Mouse (Mus musculus) midbrain, embryonic 11.5 days (tissue): ENCODE results near the gene Olfr1238. TPM values are rescaled to one million over a fixed set of nuclear protein-coding genes. Genes with fewer than 3 reads are reported as not detected.

Source experiments
- ATAC-seq: fragments of 200-750 bp; cut with Nextera tagmentation; 2 replicates; pipeline ENCODE4 v1.8.0; 2017; ENCODE audit warnings: moderate TSS enrichment, moderate library complexity; ENCODE audit not compliant: low FRiP score
- DNase-seq: peaks from one replicate; pipeline ENCODE4 v3.0.0; 2015; ENCODE audit warnings: low spot score; ENCODE audit errors: missing footprints
- H3K27ac ChIP-seq: fragments of 300-500 bp; sonication (generic); 2 replicates; pipeline ENCODE4 v1.5.1; 2014; ENCODE audit warnings: low read depth, low read length
- H3K27me3 ChIP-seq: fragments of 300-500 bp; sonication (generic); 2 replicates; pipeline ENCODE4 v1.6.1; 2014; ENCODE audit warnings: mild to moderate bottlenecking, low read length, moderate library complexity, mixed read lengths; ENCODE audit not compliant: control insufficient read depth, insufficient read depth
- H3K36me3 ChIP-seq: fragments of 300-500 bp; sonication (generic); 2 replicates; pipeline ENCODE4 v1.6.1; 2014; ENCODE audit warnings: mild to moderate bottlenecking, low read length, moderate library complexity, mixed read lengths; ENCODE audit not compliant: control insufficient read depth, insufficient read depth
- H3K4me1 ChIP-seq: fragments of 300-500 bp; sonication (generic); 2 replicates; pipeline ENCODE4 v1.6.1; 2014; ENCODE audit warnings: low read length; ENCODE audit not compliant: control insufficient read depth, insufficient read depth
- H3K4me2 ChIP-seq: fragments of 300-500 bp; sonication (generic); 2 replicates; pipeline ENCODE4 v1.6.1; 2014; ENCODE audit warnings: mild to moderate bottlenecking, moderate library complexity
- H3K4me3 ChIP-seq: fragments of 300-500 bp; sonication (generic); 2 replicates; pipeline ENCODE4 v1.5.1; 2014; ENCODE audit warnings: low read depth, low read length
- H3K9ac ChIP-seq: fragments of 300-500 bp; sonication (generic); 2 replicates; pipeline ENCODE4 v1.6.1; 2014; ENCODE audit warnings: low read length
- H3K9me3 ChIP-seq: fragments of 300-500 bp; sonication (generic); 2 replicates; pipeline ENCODE4 v1.6.1; 2016; ENCODE audit warnings: low read length; ENCODE audit not compliant: control insufficient read depth
- WGBS: fragments of 180-500 bp; shearing (Covaris S2); extraction: QIAGEN DNeasy Blood & Tissue Kit; methylation state at CpG from one replicate; pipeline ENCODE4 v1.1.7; 2014; 5-methylcytosine and 5-hydroxymethylcytosine counted together
- polyA plus RNA-seq: library from polyadenylated mRNA; unstranded; fragments of >200 nt; fragmentation: Nextera tagmentation; extraction: Ambion mirVana; gene quantifications from 2 replicates; pipeline ENCODE4 v1.2.1, GENCODE M21; 2014

The Olfr1238 gene
- not detected in 2 replicates for polyA plus RNA-seq

DNA sequence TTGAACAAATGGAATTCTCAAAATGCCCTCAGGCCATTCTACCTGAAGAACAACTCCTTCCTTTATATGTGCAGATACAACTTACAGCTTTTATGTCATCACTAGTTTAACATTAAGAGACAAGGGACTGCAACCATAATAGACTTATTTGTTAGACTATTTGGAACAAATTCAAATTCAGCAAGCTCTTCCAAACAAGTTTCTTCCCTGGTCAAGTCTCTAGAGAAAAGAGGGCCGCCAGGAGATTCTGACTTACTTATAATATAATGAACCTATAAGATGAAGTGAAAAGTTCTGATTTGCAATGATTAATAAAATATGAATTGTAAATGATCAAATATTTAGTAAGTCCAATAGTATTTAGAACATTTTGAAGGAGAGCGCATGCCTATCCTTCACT is at the start of gene Olfr1238:
Gene Olfr1238, minus strand, starts transcription at position 101 of the 400 bp plus-strand sequence.
- Histone ChIP-seq H3K4me3 (no peak within 1 kb of the TSS), H3K36me3 (no peaks in the 10 kb centered on the region), H3K27me3 (no peaks in the 10 kb centered on the region), H3K9me3 (no peaks in the 10 kb centered on the region), H3K9ac (no peak within 1 kb of the TSS), H3K4me1 (no peaks in the 10 kb centered on the region), H3K27ac (no peak within 1 kb of the TSS), H3K4me2 (no peak within 1 kb of the TSS)
- ATAC-seq = no peak
- 94% methylated on average over 2 of the region's 2 CpGs for WGBS
- DNase-seq = no peak

DNA sequence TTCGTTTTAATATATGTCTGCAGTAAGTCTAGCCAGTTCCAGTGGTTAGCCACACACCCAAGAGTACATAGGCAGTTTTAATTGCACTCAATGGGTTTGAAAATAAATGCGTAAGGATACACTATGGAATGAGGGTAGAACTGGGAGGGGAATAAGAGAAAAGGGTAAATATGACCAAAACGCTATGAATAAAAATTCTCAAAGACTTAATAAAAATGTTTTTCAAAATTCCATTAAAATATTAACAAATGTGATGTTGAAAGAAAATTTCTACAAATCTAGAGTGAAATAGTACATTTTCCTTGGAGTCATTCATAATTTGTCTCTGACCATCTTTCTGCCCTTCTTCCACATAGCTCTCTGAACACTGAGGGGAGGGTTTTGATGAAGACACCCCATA is 33.4 kb upstream of the Olfr1238 start, which contains the start of gene Olfr1240:
Gene Olfr1240, minus strand, starts transcription at position 101 of the 400 bp plus-strand sequence.
- no peak within 1 kb of the TSS for H3K4me2 ChIP-seq
- 91% methylated on average over 3 of the region's 3 CpGs for WGBS
- no peak within 1 kb of the TSS for H3K4me3 ChIP-seq
- no peak within 1 kb of the TSS for H3K27ac ChIP-seq
- no peaks in the 10 kb centered on the region for H3K4me1 ChIP-seq
- no peaks in the 10 kb centered on the region for H3K36me3 ChIP-seq
- ATAC-seq (no peak), DNase-seq (no peak)
- H3K9ac ChIP-seq = no peak within 1 kb of the TSS
- H3K9me3 ChIP-seq = no peaks in the 10 kb centered on the region
- no peaks in the 10 kb centered on the region for H3K27me3 ChIP-seq

DNA sequence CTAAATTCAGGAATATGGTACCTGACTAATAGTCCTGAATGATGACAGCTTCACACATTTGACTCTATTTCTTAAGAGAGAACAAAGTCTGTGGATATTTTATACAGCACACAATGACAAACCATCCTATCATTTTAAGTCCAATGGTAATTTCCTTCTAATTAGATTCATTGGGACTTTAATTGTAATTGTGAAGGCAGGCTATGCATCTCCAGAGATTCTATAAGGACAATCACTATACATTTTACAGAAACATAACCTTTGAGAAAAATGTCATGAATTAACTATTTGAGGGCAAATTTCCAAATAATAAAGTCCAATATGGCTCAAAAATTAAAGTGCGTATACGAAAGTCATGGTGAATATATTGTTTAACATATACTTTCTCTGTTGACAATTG is 10.8 kb upstream of the Olfr1238 start, which contains the start of gene Olfr1239:
Gene Olfr1239, minus strand, starts transcription at position 101 of the 400 bp plus-strand sequence.
- no peak within 1 kb of the TSS for H3K4me2 ChIP-seq
- no peaks in the 10 kb centered on the region for H3K4me1 ChIP-seq
- no peaks in the 10 kb centered on the region for H3K9me3 ChIP-seq
- ATAC-seq = no peak
- no peak for DNase-seq
- H3K27ac ChIP-seq = no peak within 1 kb of the TSS
- H3K9ac ChIP-seq = no peak within 1 kb of the TSS
- H3K36me3 ChIP-seq = no peaks in the 10 kb centered on the region
- no peak within 1 kb of the TSS for H3K4me3 ChIP-seq
- 98% methylated on average over 2 of the region's 2 CpGs for WGBS
- no peaks in the 10 kb centered on the region for H3K27me3 ChIP-seq

DNA sequence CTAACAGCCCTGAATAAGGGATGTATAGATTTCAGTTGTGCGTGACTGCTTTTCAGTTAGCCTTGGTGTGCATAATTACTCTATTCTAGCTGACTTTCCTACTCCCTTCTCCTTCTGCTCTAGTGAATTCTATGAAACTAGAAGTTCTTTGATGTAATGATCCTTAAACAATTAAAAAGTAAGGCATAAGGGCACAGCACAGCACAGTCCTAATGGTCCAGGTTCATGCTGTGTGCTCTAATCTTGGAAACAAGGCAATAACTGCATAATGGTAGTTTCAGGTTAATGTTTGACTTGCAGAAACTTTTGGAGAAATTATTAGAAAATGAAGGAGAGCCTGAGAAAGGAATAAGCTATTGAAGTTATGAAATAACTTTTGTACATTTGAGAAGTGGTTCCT is 5.1 kb upstream of the Olfr1238 start:
- DNase-seq (no peak), ATAC-seq (no peak)
- Histone ChIP-seq H3K4me3 (no peak overlapping the region), H3K4me1 (no peaks in the 10 kb centered on the region), H3K9ac (no peak overlapping the region), H3K36me3 (no peaks in the 10 kb centered on the region), H3K9me3 (no peaks in the 10 kb centered on the region), H3K27me3 (no peaks in the 10 kb centered on the region), H3K27ac (no peak overlapping the region), H3K4me2 (no peak overlapping the region)
- WGBS = 92% methylated on average over 1 of the region's 1 CpGs

DNA sequence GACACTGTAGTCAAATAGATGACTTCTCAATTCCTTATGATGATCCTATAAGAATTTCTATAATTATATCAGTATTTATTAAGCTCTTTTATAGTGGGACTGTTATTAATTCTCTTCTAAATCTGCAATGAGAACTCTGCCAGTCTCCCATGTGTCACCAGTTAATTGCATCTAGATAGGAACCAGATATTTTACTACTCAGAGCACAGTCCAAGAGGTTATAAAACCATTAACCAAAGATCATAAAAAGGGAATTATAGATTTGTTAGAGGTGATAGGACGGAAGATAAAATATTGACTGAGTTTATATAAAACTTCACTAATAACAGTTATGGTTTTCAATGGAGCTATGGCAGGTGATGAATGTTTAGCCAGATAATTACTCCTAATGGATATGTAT is 8.6 kb downstream of the Olfr1238 start:
- no peaks in the 10 kb centered on the region for H3K36me3 ChIP-seq
- H3K4me1 ChIP-seq = no peaks in the 10 kb centered on the region
- ATAC-seq = no peak
- WGBS = 89% methylated on average over 1 of the region's 1 CpGs
- no peaks in the 10 kb centered on the region for H3K27me3 ChIP-seq
- H3K9me3 ChIP-seq = no peaks in the 10 kb centered on the region
- no peak overlapping the region for H3K9ac ChIP-seq
- DNase-seq = no peak
- no peak overlapping the region for H3K27ac ChIP-seq
- no peak overlapping the region for H3K4me2 ChIP-seq
- no peak overlapping the region for H3K4me3 ChIP-seq

DNA sequence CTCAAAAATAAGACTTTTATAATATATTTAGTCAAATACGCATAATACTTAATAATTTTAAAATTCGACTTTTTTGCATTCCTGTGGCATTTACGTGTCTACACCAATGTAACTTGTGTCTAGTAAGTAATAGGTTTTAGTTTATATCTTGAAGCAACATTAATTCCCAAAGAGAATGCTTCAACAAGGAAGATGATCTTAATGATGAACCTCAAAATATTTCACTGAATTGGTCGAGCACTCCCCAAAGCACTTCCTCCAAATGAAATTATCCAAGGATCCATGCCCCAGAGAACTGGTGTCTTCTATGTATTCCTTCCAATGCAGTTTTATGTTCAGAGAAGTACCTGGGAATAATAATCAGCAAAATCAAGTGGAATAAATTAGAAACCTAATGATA is 44.7 kb downstream of the Olfr1238 start, which contains the start of gene Olfr1234:
Gene Olfr1234, minus strand, starts transcription at position 101 of the 400 bp plus-strand sequence.
- H3K4me3 ChIP-seq = no peak within 1 kb of the TSS
- 91% methylated on average over 4 of the region's 4 CpGs for WGBS
- H3K9ac ChIP-seq = no peak within 1 kb of the TSS
- H3K4me2 ChIP-seq = no peak within 1 kb of the TSS
- H3K9me3 ChIP-seq = no peaks in the 10 kb centered on the region
- ATAC-seq = no peak
- H3K36me3 ChIP-seq = no peaks in the 10 kb centered on the region
- DNase-seq = no peak
- H3K4me1 ChIP-seq = no peaks in the 10 kb centered on the region
- H3K27ac ChIP-seq = no peak within 1 kb of the TSS
- H3K27me3 ChIP-seq = no peaks in the 10 kb centered on the region

Other genes with a start within 250 kb of the Olfr1238 start
- gene Olfr1224-ps1, start 245.6 kb downstream of the Olfr1238 start, polyA plus RNA-seq = not detected in 2 replicates
- not detected in 2 replicates for gene Olfr1225, start 235.0 kb downstream of the Olfr1238 start, polyA plus RNA-seq
- not detected in 2 replicates for gene Olfr1226, start 209.6 kb downstream of the Olfr1238 start, polyA plus RNA-seq
- gene Olfr1228, start 155.6 kb downstream of the Olfr1238 start, polyA plus RNA-seq = not detected in 2 replicates
- not detected in 2 replicates for gene Olfr1229, start 121.7 kb downstream of the Olfr1238 start, polyA plus RNA-seq
- not detected in 2 replicates for gene Olfr1230, start 112.4 kb downstream of the Olfr1238 start, polyA plus RNA-seq
- not detected in 2 replicates for gene Olfr1231, start 102.6 kb downstream of the Olfr1238 start, polyA plus RNA-seq
- gene Olfr1232, start 80.0 kb downstream of the Olfr1238 start, polyA plus RNA-seq = not detected in 2 replicates
- gene Olfr1233, start 67.3 kb downstream of the Olfr1238 start, polyA plus RNA-seq = not detected in 2 replicates
- gene Olfr1234, start 44.8 kb downstream of the Olfr1238 start, polyA plus RNA-seq = not detected in 2 replicates
- gene Olfr1239, start 10.7 kb upstream of the Olfr1238 start, polyA plus RNA-seq = not detected in 2 replicates
- gene Olfr1240, start 33.3 kb upstream of the Olfr1238 start, polyA plus RNA-seq = not detected in 2 replicates
- gene Olfr1241, start 77.5 kb upstream of the Olfr1238 start, polyA plus RNA-seq = not detected in 2 replicates
- not detected in 2 replicates for gene Olfr1242, start 88.7 kb upstream of the Olfr1238 start, polyA plus RNA-seq
- gene Olfr1243, start 121.8 kb upstream of the Olfr1238 start, polyA plus RNA-seq = not detected in 2 replicates
- not detected in 2 replicates for gene Olfr1245, start 168.8 kb upstream of the Olfr1238 start, polyA plus RNA-seq
- not detected in 2 replicates for gene Olfr1246, start 183.5 kb upstream of the Olfr1238 start, polyA plus RNA-seq
- gene Olfr1247, start 204.5 kb upstream of the Olfr1238 start, polyA plus RNA-seq = not detected in 2 replicates
- gene Olfr1248, start 208.6 kb upstream of the Olfr1238 start, polyA plus RNA-seq = not detected in 2 replicates
- not detected in 2 replicates for gene Olfr1249, start 225.3 kb upstream of the Olfr1238 start, polyA plus RNA-seq